Mouse (Mus musculus): ENCODE data around the gene Slc25a26. TPM values are rescaled to one million over a fixed set of nuclear protein-coding genes. Genes with fewer than 3 reads are reported as not detected.

Slc25a26 gene
- polyA plus RNA-seq, 1 experiment: 10.5 TPM

- no peak for TF ChIP-seq POLR2A (IDR thresholded peaks at IDR 0.05; ENCODE audit: insufficient read depth, low read length)
- no peak for TF ChIP-seq CTCF (IDR thresholded peaks at IDR 0.05; ENCODE audit: low read depth, low read length)
- no peak for TF ChIP-seq EP300 (IDR thresholded peaks at IDR 0.05; ENCODE audit: insufficient read depth, low read depth, low read length)
- Histone ChIP-seq H3K9me3 (replicated peaks; ENCODE audit: control insufficient read depth, insufficient read depth, low read length, poor library complexity, severe bottlenecking) (no peaks in the 10 kb centered on the region), H3K36me3 (ENCODE audit: control insufficient read depth, insufficient read depth, low read length, poor library complexity, severe bottlenecking) (no peaks in the 10 kb centered on the region), H3K27me3 (ENCODE audit: control insufficient read depth, insufficient read depth, low read length, poor library complexity, severe bottlenecking) (no peaks in the 10 kb centered on the region), H3K4me1 (ENCODE audit: control insufficient read depth, insufficient read depth, low read length) (peaks cover 5% of the 10 kb centered on the region), H3K4me3 (ENCODE audit: low read depth, low read length) (no peak overlapping the region), H3K9ac (ENCODE audit: low read depth, poor library complexity, severe bottlenecking) (no peak overlapping the region), H3K27ac (ENCODE audit: insufficient read depth, low read length) (no peak overlapping the region)
Observed at GRCm38 (mm10) chr6:94507921-94508320, 7.8 kb downstream of the Slc25a26 start.

DNA sequence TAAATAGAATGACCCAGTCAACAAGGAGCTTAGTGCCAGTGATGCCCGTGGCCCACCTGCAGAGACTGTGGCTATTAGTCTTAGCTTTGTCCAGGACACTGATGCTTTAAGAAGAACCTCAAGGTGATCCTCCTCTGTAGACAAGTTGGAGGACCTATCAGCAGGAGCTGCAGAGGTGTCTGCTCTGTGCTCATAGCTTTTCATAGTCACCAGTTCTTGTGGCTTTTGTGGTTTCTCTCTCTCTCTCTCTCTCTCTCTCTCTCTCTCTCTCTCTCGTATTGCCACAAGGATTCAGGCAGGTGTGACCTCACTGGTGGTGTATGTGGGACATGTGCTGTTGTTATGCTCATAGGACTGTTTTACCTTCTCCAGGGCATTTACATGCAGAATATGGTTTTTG, 8.7 kb downstream of the Slc25a26 start:
- no peak overlapping the region for H3K4me3 ChIP-seq (ENCODE audit: low read depth, low read length)
- no peaks in the 10 kb centered on the region for H3K36me3 ChIP-seq (ENCODE audit: control insufficient read depth, insufficient read depth, low read length, poor library complexity, severe bottlenecking)
- no peaks in the 10 kb centered on the region for H3K9me3 ChIP-seq (replicated peaks; ENCODE audit: control insufficient read depth, insufficient read depth, low read length, poor library complexity, severe bottlenecking)
- H3K4me1 ChIP-seq (ENCODE audit: control insufficient read depth, insufficient read depth, low read length): peaks cover 5% of the 10 kb centered on the region
- H3K9ac ChIP-seq (ENCODE audit: low read depth, poor library complexity, severe bottlenecking): no peak overlapping the region
- TF ChIP-seq CTCF (IDR thresholded peaks at IDR 0.05; ENCODE audit: low read depth, low read length): no peak
- no peak for TF ChIP-seq POLR2A (IDR thresholded peaks at IDR 0.05; ENCODE audit: insufficient read depth, low read length)
- TF ChIP-seq EP300 (IDR thresholded peaks at IDR 0.05; ENCODE audit: insufficient read depth, low read depth, low read length): no peak
- H3K27ac ChIP-seq (ENCODE audit: insufficient read depth, low read length): 0 out of 2 replicates have a peak overlapping the region, but pooled peaks have one; percentile 15
- H3K27me3 ChIP-seq (ENCODE audit: control insufficient read depth, insufficient read depth, low read length, poor library complexity, severe bottlenecking): no peaks in the 10 kb centered on the region

DNA sequence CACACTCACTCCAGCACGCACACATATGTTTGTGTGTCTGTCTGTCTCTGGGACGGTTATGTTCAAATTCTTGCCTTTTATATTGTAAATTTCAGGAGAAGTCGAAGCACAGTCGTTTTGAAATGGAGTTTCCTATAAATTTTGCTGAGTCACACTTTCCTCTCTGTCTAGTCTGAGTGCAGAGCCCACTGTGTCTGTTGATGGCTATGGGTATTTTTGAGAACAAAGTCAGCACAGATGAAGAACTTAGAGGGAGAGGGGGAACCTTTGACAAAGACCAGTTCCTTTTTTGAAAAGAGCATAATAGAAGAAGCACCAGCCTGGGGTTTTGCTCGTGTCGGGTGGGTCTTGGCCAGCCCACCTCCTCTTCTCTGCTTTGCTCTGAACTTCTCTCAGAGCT, 9.1 kb downstream of the Slc25a26 start:
- Histone ChIP-seq H3K9ac (ENCODE audit: low read depth, poor library complexity, severe bottlenecking) (no peak overlapping the region), H3K36me3 (ENCODE audit: control insufficient read depth, insufficient read depth, low read length, poor library complexity, severe bottlenecking) (no peaks in the 10 kb centered on the region), H3K9me3 (replicated peaks; ENCODE audit: control insufficient read depth, insufficient read depth, low read length, poor library complexity, severe bottlenecking) (no peaks in the 10 kb centered on the region), H3K4me1 (ENCODE audit: control insufficient read depth, insufficient read depth, low read length) (peaks cover 5% of the 10 kb centered on the region), H3K27ac (ENCODE audit: insufficient read depth, low read length) (0 out of 2 replicates have a peak overlapping the region, but pooled peaks have one; percentile 15), H3K27me3 (ENCODE audit: control insufficient read depth, insufficient read depth, low read length, poor library complexity, severe bottlenecking) (no peaks in the 10 kb centered on the region), H3K4me3 (ENCODE audit: low read depth, low read length) (no peak overlapping the region)
- TF ChIP-seq CTCF (IDR thresholded peaks at IDR 0.05; ENCODE audit: low read depth, low read length) (no peak), POLR2A (IDR thresholded peaks at IDR 0.05; ENCODE audit: insufficient read depth, low read length) (no peak), EP300 (IDR thresholded peaks at IDR 0.05; ENCODE audit: insufficient read depth, low read depth, low read length) (no peak)

GRCm38 (mm10) chr6:94518171-94518570, 18.0 kb downstream of the Slc25a26 start:
- TF ChIP-seq POLR2A (IDR thresholded peaks at IDR 0.05; ENCODE audit: insufficient read depth, low read length): no peak
- TF ChIP-seq EP300 (IDR thresholded peaks at IDR 0.05; ENCODE audit: insufficient read depth, low read depth, low read length): no peak
- TF ChIP-seq CTCF (IDR thresholded peaks at IDR 0.05; ENCODE audit: low read depth, low read length): no peak
- no peaks in the 10 kb centered on the region for H3K27me3 ChIP-seq (ENCODE audit: control insufficient read depth, insufficient read depth, low read length, poor library complexity, severe bottlenecking)
- no peaks in the 10 kb centered on the region for H3K36me3 ChIP-seq (ENCODE audit: control insufficient read depth, insufficient read depth, low read length, poor library complexity, severe bottlenecking)
- H3K9ac ChIP-seq (ENCODE audit: low read depth, poor library complexity, severe bottlenecking): no peak overlapping the region
- H3K4me3 ChIP-seq (ENCODE audit: low read depth, low read length): no peak overlapping the region
- H3K9me3 ChIP-seq (replicated peaks; ENCODE audit: control insufficient read depth, insufficient read depth, low read length, poor library complexity, severe bottlenecking): no peaks in the 10 kb centered on the region
- H3K27ac ChIP-seq (ENCODE audit: insufficient read depth, low read length): no peak overlapping the region
- H3K4me1 ChIP-seq (ENCODE audit: control insufficient read depth, insufficient read depth, low read length): no peaks in the 10 kb centered on the region

GRCm38 (mm10) chr6:94524335-94524734, 24.2 kb downstream of the Slc25a26 start:
- no peak overlapping the region for H3K9ac ChIP-seq (ENCODE audit: low read depth, poor library complexity, severe bottlenecking)
- H3K27me3 ChIP-seq (ENCODE audit: control insufficient read depth, insufficient read depth, low read length, poor library complexity, severe bottlenecking): no peaks in the 10 kb centered on the region
- H3K27ac ChIP-seq (ENCODE audit: insufficient read depth, low read length): no peak overlapping the region
- no peaks in the 10 kb centered on the region for H3K4me1 ChIP-seq (ENCODE audit: control insufficient read depth, insufficient read depth, low read length)
- no peak overlapping the region for H3K4me3 ChIP-seq (ENCODE audit: low read depth, low read length)
- no peaks in the 10 kb centered on the region for H3K9me3 ChIP-seq (replicated peaks; ENCODE audit: control insufficient read depth, insufficient read depth, low read length, poor library complexity, severe bottlenecking)
- no peaks in the 10 kb centered on the region for H3K36me3 ChIP-seq (ENCODE audit: control insufficient read depth, insufficient read depth, low read length, poor library complexity, severe bottlenecking)
- TF ChIP-seq POLR2A (IDR thresholded peaks at IDR 0.05; ENCODE audit: insufficient read depth, low read length) (no peak), EP300 (IDR thresholded peaks at IDR 0.05; ENCODE audit: insufficient read depth, low read depth, low read length) (no peak), CTCF (IDR thresholded peaks at IDR 0.05; ENCODE audit: low read depth, low read length) (no peak)

DNA sequence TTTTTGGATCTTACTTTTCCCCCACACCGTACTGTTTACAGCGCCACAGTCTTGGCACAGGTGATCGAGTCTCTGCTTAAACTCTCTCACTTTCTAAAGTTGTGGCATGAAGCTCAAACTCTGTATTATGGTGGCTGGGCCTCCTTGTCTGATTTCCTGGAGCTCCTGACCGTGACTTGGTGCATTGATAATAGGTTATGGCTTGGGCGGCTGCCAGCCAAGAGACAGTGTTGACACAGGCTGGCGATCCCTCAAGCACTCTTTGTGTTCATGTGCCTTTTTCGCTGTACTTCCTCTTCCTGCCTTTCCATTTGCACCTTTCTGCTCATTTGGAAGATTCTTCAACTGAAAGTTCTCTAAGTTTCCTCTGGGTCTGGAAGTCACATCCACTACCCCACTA, 30.6 kb downstream of the Slc25a26 start:
- Histone ChIP-seq H3K27ac (ENCODE audit: insufficient read depth, low read length) (no peak overlapping the region), H3K27me3 (ENCODE audit: control insufficient read depth, insufficient read depth, low read length, poor library complexity, severe bottlenecking) (no peaks in the 10 kb centered on the region), H3K4me3 (ENCODE audit: low read depth, low read length) (no peak overlapping the region), H3K9me3 (replicated peaks; ENCODE audit: control insufficient read depth, insufficient read depth, low read length, poor library complexity, severe bottlenecking) (no peaks in the 10 kb centered on the region), H3K4me1 (ENCODE audit: control insufficient read depth, insufficient read depth, low read length) (no peaks in the 10 kb centered on the region), H3K9ac (ENCODE audit: low read depth, poor library complexity, severe bottlenecking) (no peak overlapping the region), H3K36me3 (ENCODE audit: control insufficient read depth, insufficient read depth, low read length, poor library complexity, severe bottlenecking) (no peaks in the 10 kb centered on the region)
- no peak for TF ChIP-seq EP300 (IDR thresholded peaks at IDR 0.05; ENCODE audit: insufficient read depth, low read depth, low read length)
- no peak for TF ChIP-seq POLR2A (IDR thresholded peaks at IDR 0.05; ENCODE audit: insufficient read depth, low read length)
- TF ChIP-seq CTCF (IDR thresholded peaks at IDR 0.05; ENCODE audit: low read depth, low read length): no peak

All from ES-Bruce4 (cell line).